Mouse (Mus musculus): ENCODE measurements around the gene Noa1.

DNA sequence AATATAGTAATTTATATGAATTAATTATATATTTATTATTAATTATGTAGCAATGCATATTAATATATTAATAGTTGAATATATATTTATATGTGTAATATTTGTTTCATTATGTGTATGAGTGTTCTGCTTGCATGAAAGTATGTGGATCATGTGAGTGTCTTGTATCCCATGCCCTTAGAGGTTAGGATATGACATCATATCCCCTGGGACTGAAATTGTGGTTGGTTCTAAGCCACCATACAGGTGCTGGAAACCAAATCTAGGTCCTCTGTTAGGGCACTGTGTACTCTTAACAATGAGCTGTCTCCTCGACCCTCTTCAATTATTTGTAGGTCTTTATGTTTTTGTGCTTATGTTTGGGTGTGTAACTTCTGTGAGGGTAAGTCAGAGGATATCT, 56.7 kb downstream of the Noa1 start:
- TF ChIP-seq CTCF (IDR thresholded peaks at IDR 0.05; ENCODE audit: low read depth, low read length) (no peak), POLR2A (IDR thresholded peaks at IDR 0.05; ENCODE audit: borderline replicate concordance, low read depth, low read length) (no peak)

All from bone marrow macrophage, adult 2 months (primary cell).